Mouse (Mus musculus) layer of hippocampus, postnatal 25 days (tissue): ENCODE data around the gene Eipr1. TPM values are rescaled to one million over a fixed set of nuclear protein-coding genes. Genes with fewer than 3 reads are reported as not detected.

Source experiments
- DNase-seq, 2 experiments: peaks; one replicate each; pipeline ENCODE4 v3.0.0; 2022; ENCODE audit warnings: mixed read lengths in 2 of 2, low spot score in 1 of 2; ENCODE audit errors: extremely low spot score in 1 of 2
- total RNA-seq, 2 experiments: library from RNA; stranded (reverse); gene quantifications; 2 replicates each; pipeline ENCODE4 v1.2.3; 2021

Gene Eipr1
- total RNA-seq, 2 experiments from 2014 or later: 48.8 to 52.1 TPM

- DNase-seq: no peak
These were observed 22.2 kb downstream of the Eipr1 start for GRCm38 (mm10) chr12:28773815-28774214.

GRCm38 (mm10) chr12:28775120-28775519, 23.5 kb downstream of the Eipr1 start:
- DNase-seq: no peak

- DNase-seq: no peak
These were observed 24.0 kb downstream of the Eipr1 start for GRCm38 (mm10) chr12:28775627-28776026.

- no peak for DNase-seq
These were observed 28.6 kb downstream of the Eipr1 start for GRCm38 (mm10) chr12:28780180-28780579.

- DNase-seq: no peak
These were observed 31.0 kb downstream of the Eipr1 start for GRCm38 (mm10) chr12:28782637-28783036.

- DNase-seq: no peak
These were observed 32.8 kb downstream of the Eipr1 start for GRCm38 (mm10) chr12:28784355-28784754.

- no peak for DNase-seq
These were observed 33.3 kb downstream of the Eipr1 start for GRCm38 (mm10) chr12:28784864-28785263.

GRCm38 (mm10) chr12:28785299-28785698, 33.7 kb downstream of the Eipr1 start:
- DNase-seq: no peak

GRCm38 (mm10) chr12:28786310-28786709, 34.7 kb downstream of the Eipr1 start:
- DNase-seq: no peak

- no peak for DNase-seq
These were observed 41.0 kb downstream of the Eipr1 start for GRCm38 (mm10) chr12:28792613-28793012.

- DNase-seq: no peak
These were observed 42.1 kb downstream of the Eipr1 start for GRCm38 (mm10) chr12:28793715-28794114.

GRCm38 (mm10) chr12:28795041-28795440, 43.4 kb downstream of the Eipr1 start:
- no peak for DNase-seq

GRCm38 (mm10) chr12:28796881-28797420, 45.3 kb downstream of the Eipr1 start:
- DNase-seq: no peak

GRCm38 (mm10) chr12:28799798-28800411, 48.3 kb downstream of the Eipr1 start:
- no peak for DNase-seq

- no peak for DNase-seq
These were observed 48.8 kb downstream of the Eipr1 start for GRCm38 (mm10) chr12:28800423-28800822.

- DNase-seq: no peak
These were observed 49.3 kb downstream of the Eipr1 start for GRCm38 (mm10) chr12:28800891-28801290.

GRCm38 (mm10) chr12:28801731-28802130, 50.1 kb downstream of the Eipr1 start:
- no peak for DNase-seq

GRCm38 (mm10) chr12:28803043-28803442, 51.4 kb downstream of the Eipr1 start:
- no peak for DNase-seq

GRCm38 (mm10) chr12:28804558-28805481, 53.2 kb downstream of the Eipr1 start:
- no peak for DNase-seq

GRCm38 (mm10) chr12:28808786-28809375, 57.3 kb downstream of the Eipr1 start:
- no peak for DNase-seq

- no peak for DNase-seq
These were observed 58.2 kb downstream of the Eipr1 start for GRCm38 (mm10) chr12:28809756-28810337.
